Mouse (Mus musculus) midbrain, postnatal 0 days (tissue): ENCODE measurements at regions not wholly inside any gene's neighbourhood (a gene's known extent, or its start where the extent isn't known, plus 50 kb on each side); places are given as distances from the start of the nearest gene placed in this dataset.
A peak's percentile ranks its signal among the peaks of the same experiment; 100 is the strongest.

Experiments used
- ATAC-seq: fragments of 200-750 bp; cut with Nextera tagmentation; 2 replicates; pipeline ENCODE4 v1.8.0; 2017; ENCODE audit warnings: moderate number of reproducible peaks, mild to moderate bottlenecking, moderate TSS enrichment, moderate library complexity; ENCODE audit not compliant: low FRiP score
- DNase-seq: peaks from one replicate; pipeline ENCODE4 v3.0.0-alpha.2; 2015; ENCODE audit warnings: low spot score
- H3K27ac ChIP-seq: fragments of 300-500 bp; sonication (generic); 2 replicates; pipeline ENCODE4 v1.5.1; 2014; ENCODE audit warnings: low read depth, mild to moderate bottlenecking, low read length, mixed read lengths
- H3K27me3 ChIP-seq: fragments of 300-500 bp; sonication (generic); 2 replicates; pipeline ENCODE4 v1.6.1; 2014; ENCODE audit warnings: low read length, control low read depth, mixed read lengths; ENCODE audit not compliant: insufficient read depth
- H3K36me3 ChIP-seq: fragments of 300-500 bp; sonication (generic); 2 replicates; pipeline ENCODE4 v1.6.1; 2014; ENCODE audit warnings: low read length, control low read depth, mixed read lengths; ENCODE audit not compliant: insufficient read depth
- H3K4me1 ChIP-seq: fragments of 300-500 bp; sonication (generic); 2 replicates; pipeline ENCODE4 v1.6.1; 2014; ENCODE audit warnings: mild to moderate bottlenecking, control low read depth, antibody characterized with exemption, low read length, mixed read lengths; ENCODE audit not compliant: insufficient read depth
- H3K4me2 ChIP-seq: fragments of 300-500 bp; sonication (generic); 2 replicates; pipeline ENCODE4 v1.6.1; 2014; ENCODE audit warnings: low read depth, mild to moderate bottlenecking, low read length, mixed read lengths; ENCODE audit not compliant: poor library complexity, severe bottlenecking
- H3K4me3 ChIP-seq: fragments of 300-500 bp; sonication (generic); 2 replicates; pipeline ENCODE4 v1.5.1; 2014; ENCODE audit warnings: low read depth, mild to moderate bottlenecking, low read length, moderate library complexity
- H3K9ac ChIP-seq: fragments of 300-500 bp; sonication (generic); replicated peaks from 2 replicates; pipeline ENCODE4 v1.6.1; 2014; ENCODE audit warnings: mild to moderate bottlenecking, low read length, moderate library complexity, mixed read lengths; ENCODE audit not compliant: poor library complexity, severe bottlenecking
- H3K9me3 ChIP-seq: fragments of 300-500 bp; sonication (generic); 2 replicates; pipeline ENCODE4 v1.6.1; 2016; ENCODE audit warnings: low read length, control low read depth
- CTCF ChIP-seq: IDR thresholded peaks from 2 replicates; pipeline ENCODE4 v1.5.1; 2016; ENCODE audit warnings: antibody characterized with exemption, mild to moderate bottlenecking
- WGBS: fragments of 180-500 bp; shearing (Covaris S2); extraction: QIAGEN DNeasy Blood & Tissue Kit; methylation state at CpG from one replicate; pipeline ENCODE4 v1.1.7; 2014; 5-methylcytosine and 5-hydroxymethylcytosine counted together

DNA sequence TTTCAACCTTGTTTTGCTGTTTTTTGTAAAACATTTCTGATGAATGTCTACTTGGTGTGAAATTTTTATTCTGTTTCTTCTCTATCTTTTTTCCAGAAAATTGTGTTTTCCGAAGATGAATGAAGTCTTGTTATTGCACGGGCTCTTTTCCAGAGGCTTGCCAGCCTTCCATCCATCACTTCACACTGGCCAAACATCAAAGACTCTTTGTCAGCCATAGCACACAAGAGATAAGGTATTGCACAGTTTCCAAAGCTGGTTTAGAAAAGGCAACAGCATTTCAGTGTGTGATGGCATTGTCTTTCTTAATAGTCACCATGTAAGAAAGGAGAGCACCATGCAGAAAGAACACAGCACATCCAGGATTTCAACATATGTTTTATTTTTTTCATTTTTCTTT, 202.5 kb upstream of the Gnpda2 start:
- ATAC-seq (no peak), DNase-seq (no peak)
- Histone ChIP-seq H3K4me1 (no peaks in the 10 kb centered on the region), H3K9me3 (no peaks in the 10 kb centered on the region), H3K27me3 (no peaks in the 10 kb centered on the region), H3K4me2 (no peak overlapping the region), H3K4me3 (no peak overlapping the region), H3K27ac (no peak overlapping the region), H3K9ac (no peak overlapping the region), H3K36me3 (no peaks in the 10 kb centered on the region)
- WGBS, result 62% methylated on average over 2 of the region's 2 CpGs
- no peak for TF ChIP-seq CTCF

- Histone ChIP-seq H3K4me2 (no peak overlapping the region), H3K27me3 (no peaks in the 10 kb centered on the region), H3K9ac (no peak overlapping the region), H3K27ac (no peak overlapping the region), H3K9me3 (no peaks in the 10 kb centered on the region), H3K4me3 (no peak overlapping the region), H3K36me3 (no peaks in the 10 kb centered on the region), H3K4me1 (no peaks in the 10 kb centered on the region)
- no peak for DNase-seq
- WGBS, result 68% methylated on average over 3 of the region's 3 CpGs
- TF ChIP-seq CTCF, result no peak
- ATAC-seq, result no peak
Observed at GRCm38 (mm10) chr5:69756769-69757485, 164.8 kb upstream of the Gnpda2 start.

- Histone ChIP-seq H3K9me3 (no peaks in the 10 kb centered on the region), H3K36me3 (no peaks in the 10 kb centered on the region), H3K4me3 (no peak overlapping the region), H3K27ac (no peak overlapping the region), H3K27me3 (no peaks in the 10 kb centered on the region), H3K9ac (no peak overlapping the region), H3K4me2 (no peak overlapping the region), H3K4me1 (no peaks in the 10 kb centered on the region)
- no peak for DNase-seq
- WGBS, result 28% methylated on average over 1 of the region's 1 CpGs
- TF ChIP-seq CTCF, result no peak
- ATAC-seq, result no peak
Observed at GRCm38 (mm10) chr5:69756360-69756759, 164.2 kb upstream of the Gnpda2 start.

DNA sequence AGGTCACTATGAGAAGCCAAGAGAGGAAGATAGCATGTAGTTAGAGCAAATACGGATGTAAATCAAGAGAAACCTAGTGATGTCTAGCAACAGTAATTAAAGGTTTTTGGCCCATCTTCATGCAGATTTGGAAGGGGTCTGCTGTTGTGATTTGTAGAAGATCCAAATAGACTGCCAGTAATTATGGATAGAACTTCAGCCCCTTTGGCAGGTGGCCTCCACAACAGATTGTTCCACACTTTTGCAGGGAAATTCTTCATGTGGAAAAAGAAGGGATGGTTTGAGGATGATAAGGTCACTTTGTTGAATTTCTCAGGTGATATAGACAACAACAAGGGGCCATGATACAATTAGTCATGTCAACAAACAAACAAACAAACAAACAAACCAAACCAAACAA, 148.4 kb upstream of the Gnpda2 start:
- Histone ChIP-seq H3K36me3 (no peaks in the 10 kb centered on the region), H3K9ac (no peak overlapping the region), H3K27ac (no peak overlapping the region), H3K9me3 (no peaks in the 10 kb centered on the region), H3K4me2 (no peak overlapping the region), H3K4me1 (no peaks in the 10 kb centered on the region), H3K4me3 (no peak overlapping the region), H3K27me3 (no peaks in the 10 kb centered on the region)
- no peak for DNase-seq
- TF ChIP-seq CTCF, result no peak
- WGBS, result 98% methylated on average over 1 of the region's 1 CpGs
- ATAC-seq, result no peak

DNA sequence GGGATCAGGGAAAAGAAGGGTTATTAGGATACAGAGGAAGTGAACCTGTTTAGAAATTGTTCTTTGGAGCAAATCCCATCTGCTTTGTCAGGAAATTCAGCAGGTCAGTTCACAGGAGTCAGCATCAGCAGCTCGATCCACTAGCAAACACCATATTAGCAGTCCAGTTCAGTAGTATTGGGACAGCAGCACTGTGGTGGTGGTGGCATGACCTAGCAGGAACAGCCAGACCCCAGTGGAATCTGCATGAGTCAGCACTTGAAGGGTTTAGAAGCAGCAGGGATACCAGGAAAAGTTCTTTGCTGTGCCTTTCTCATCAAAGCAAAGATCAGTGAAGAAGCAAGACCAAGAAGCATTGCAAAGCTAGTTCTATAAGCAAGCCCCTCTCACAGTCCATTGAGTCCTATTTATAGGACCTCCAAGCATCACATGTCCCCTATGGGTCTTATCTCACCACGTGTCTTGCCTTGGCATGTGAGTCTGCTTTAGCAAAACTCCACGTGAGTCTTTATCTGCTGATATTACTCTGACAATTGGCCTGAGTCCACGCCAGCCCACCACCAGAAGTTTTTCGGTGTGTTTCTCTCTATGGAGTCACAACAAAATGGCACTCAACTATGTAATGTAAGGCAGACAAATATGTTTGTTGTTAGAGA, 129.3 kb upstream of the Gnpda2 start:
- no peak overlapping the region for H3K4me2 ChIP-seq
- H3K36me3 ChIP-seq, result no peaks in the 10 kb centered on the region
- H3K4me3 ChIP-seq, result no peak overlapping the region
- no peaks in the 10 kb centered on the region for H3K4me1 ChIP-seq
- DNase-seq (no peak), ATAC-seq (no peak)
- WGBS, result 85% methylated on average over 5 of the region's 5 CpGs
- H3K27ac ChIP-seq, result no peak overlapping the region
- no peak for TF ChIP-seq CTCF
- H3K27me3 ChIP-seq, result no peaks in the 10 kb centered on the region
- H3K9me3 ChIP-seq, result no peaks in the 10 kb centered on the region
- H3K9ac ChIP-seq, result no peak overlapping the region

DNA sequence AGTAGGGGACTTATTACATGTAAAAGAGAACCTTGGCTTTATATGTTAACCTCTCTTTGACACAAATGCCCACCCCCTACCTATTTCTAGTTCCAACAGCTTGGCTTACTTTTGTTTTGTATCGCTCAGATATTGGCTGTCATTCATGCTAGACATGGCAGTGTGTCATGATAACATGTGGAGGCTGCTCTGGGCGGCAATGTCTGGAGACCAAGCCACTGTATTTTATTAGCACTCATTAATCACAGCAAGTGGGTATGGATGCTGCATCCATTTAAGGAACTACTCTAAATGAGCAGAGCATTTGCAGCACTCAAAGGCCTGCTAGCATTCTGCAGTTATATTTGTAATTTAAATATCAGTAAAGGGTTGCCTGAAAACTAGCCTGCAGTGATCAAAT, 123.9 kb upstream of the Gnpda2 start:
- Histone ChIP-seq H3K27ac (no peak overlapping the region), H3K4me1 (no peaks in the 10 kb centered on the region), H3K4me2 (no peak overlapping the region), H3K27me3 (no peaks in the 10 kb centered on the region), H3K9me3 (no peaks in the 10 kb centered on the region), H3K36me3 (no peaks in the 10 kb centered on the region), H3K9ac (no peak overlapping the region), H3K4me3 (no peak overlapping the region)
- no peak for TF ChIP-seq CTCF
- DNase-seq (peak; percentile 15), ATAC-seq (no peak)
- 57% methylated on average over 2 of the region's 2 CpGs for WGBS
